Mouse (Mus musculus) T-cell, adult 2 months (primary cell): ENCODE measurements around the gene Popdc2.

Experiments used
- DNase-seq: peaks from one replicate; pipeline ENCODE4 v3.0.0; 2022; ENCODE audit warnings: low spot score

The Popdc2 gene

GRCm38 (mm10) chr16:38354185-38354913, 7.7 kb upstream of the Popdc2 start:
- no peak for DNase-seq

GRCm38 (mm10) chr16:38358256-38358812, 3.7 kb upstream of the Popdc2 start:
- DNase-seq, result no peak

GRCm38 (mm10) chr16:38359241-38359640, 2.8 kb upstream of the Popdc2 start:
- no peak for DNase-seq

GRCm38 (mm10) chr16:38359857-38360256, 2.2 kb upstream of the Popdc2 start:
- DNase-seq, result no peak

GRCm38 (mm10) chr16:38360317-38360716, 1.7 kb upstream of the Popdc2 start:
- no peak for DNase-seq

- no peak for DNase-seq
Observed at GRCm38 (mm10) chr16:38362493-38363255, 665 bp downstream of the Popdc2 start.

GRCm38 (mm10) chr16:38363256-38363595, 1.2 kb downstream of the Popdc2 start:
- DNase-seq, result no peak

GRCm38 (mm10) chr16:38363657-38364056, 1.6 kb downstream of the Popdc2 start:
- DNase-seq, result no peak

GRCm38 (mm10) chr16:38365390-38365789, 3.4 kb downstream of the Popdc2 start:
- no peak for DNase-seq

GRCm38 (mm10) chr16:38366231-38366630, 4.2 kb downstream of the Popdc2 start:
- no peak for DNase-seq

GRCm38 (mm10) chr16:38368336-38368735, 6.3 kb downstream of the Popdc2 start:
- DNase-seq, result no peak

GRCm38 (mm10) chr16:38369000-38369399, 7.0 kb downstream of the Popdc2 start:
- no peak for DNase-seq

- no peak for DNase-seq
Observed at GRCm38 (mm10) chr16:38369431-38369830, 7.4 kb downstream of the Popdc2 start.

GRCm38 (mm10) chr16:38369992-38370484, 8.0 kb downstream of the Popdc2 start:
- DNase-seq, result no peak

- DNase-seq, result no peak
Observed at GRCm38 (mm10) chr16:38370633-38371374, 8.8 kb downstream of the Popdc2 start.

GRCm38 (mm10) chr16:38371705-38372296, 9.8 kb downstream of the Popdc2 start:
- DNase-seq, result no peak

- DNase-seq, result no peak
Observed at GRCm38 (mm10) chr16:38372876-38373275, 10.9 kb downstream of the Popdc2 start.

GRCm38 (mm10) chr16:38373439-38373838, 11.4 kb downstream of the Popdc2 start:
- DNase-seq, result no peak

- no peak for DNase-seq
Observed at GRCm38 (mm10) chr16:38373941-38374340, 11.9 kb downstream of the Popdc2 start.

GRCm38 (mm10) chr16:38374379-38375140, 12.6 kb downstream of the Popdc2 start:
- no peak for DNase-seq

- no peak for DNase-seq
Observed at GRCm38 (mm10) chr16:38375182-38375581, 13.2 kb downstream of the Popdc2 start.
